Mouse (Mus musculus) heart, embryonic 11.5 days (tissue): Measurements from ENCODE around the gene Pafah1b3. TPM values are rescaled to one million over a fixed set of nuclear protein-coding genes. Genes with fewer than 3 reads are reported as not detected.

Experiments
- ATAC-seq: fragments of 200-750 bp; cut with Nextera tagmentation; replicated peaks from 2 replicates; pipeline ENCODE4 v1.8.0; 2017; ENCODE audit warnings: moderate library complexity; ENCODE audit not compliant: insufficient number of reproducible peaks, low FRiP score, low TSS enrichment
- H3K27ac ChIP-seq: fragments of 300-500 bp; sonication (generic); 2 replicates; pipeline ENCODE4 v1.5.1; 2014; ENCODE audit warnings: mild to moderate bottlenecking, low read depth, low read length
- H3K27me3 ChIP-seq: fragments of 300-500 bp; sonication (generic); 2 replicates; pipeline ENCODE4 v1.6.1; 2014; ENCODE audit warnings: mild to moderate bottlenecking, low read length, mixed read lengths; ENCODE audit not compliant: control insufficient read depth, insufficient read depth
- H3K36me3 ChIP-seq: fragments of 300-500 bp; sonication (generic); 2 replicates; pipeline ENCODE4 v1.6.1; 2014; ENCODE audit warnings: mild to moderate bottlenecking, low read length, moderate library complexity, mixed read lengths; ENCODE audit not compliant: control insufficient read depth, insufficient read depth
- H3K4me1 ChIP-seq: fragments of 300-500 bp; sonication (generic); 2 replicates; pipeline ENCODE4 v1.6.1; 2014; ENCODE audit warnings: low read length; ENCODE audit not compliant: control insufficient read depth, insufficient read depth
- H3K4me2 ChIP-seq: fragments of 300-500 bp; sonication (generic); 2 replicates; pipeline ENCODE4 v1.6.1; 2014; ENCODE audit warnings: mild to moderate bottlenecking, moderate library complexity
- H3K4me3 ChIP-seq: fragments of 300-500 bp; sonication (generic); 2 replicates; pipeline ENCODE4 v1.5.1; 2014; ENCODE audit warnings: low read depth, low read length
- H3K9ac ChIP-seq: fragments of 300-500 bp; sonication (generic); 2 replicates; pipeline ENCODE4 v1.6.1; 2014; ENCODE audit warnings: mild to moderate bottlenecking, low read depth, low read length, moderate library complexity
- H3K9me3 ChIP-seq: fragments of 300-500 bp; sonication (generic); replicated peaks from 2 replicates; pipeline ENCODE4 v1.6.1; 2016; ENCODE audit warnings: low read length; ENCODE audit not compliant: control insufficient read depth
- WGBS: fragments of 180-500 bp; shearing (Covaris S2); extraction: QIAGEN DNeasy Blood & Tissue Kit; methylation state at CpG from one replicate; pipeline ENCODE4 v1.1.7; 2014; ENCODE audit not compliant: insufficient replicate concordance; 5-methylcytosine and 5-hydroxymethylcytosine counted together
- polyA plus RNA-seq: library from polyadenylated mRNA; unstranded; fragments of >200 nt; fragmentation: Nextera tagmentation; extraction: Ambion mirVana; gene quantifications from 2 replicates; pipeline ENCODE4 v1.2.1, GENCODE M21; 2014

Pafah1b3 gene
- polyA plus RNA-seq, 1 experiment from 2014 or later = 141 TPM

GRCm38 (mm10) chr7:25246759-25247137, 51.0 kb downstream of the Pafah1b3 start:
- 46% methylated on average over 4 of the region's 4 CpGs for WGBS
- H3K4me3 ChIP-seq = peak overlapping the region; percentile 80
- H3K9me3 ChIP-seq = no peaks in the 10 kb centered on the region
- H3K27ac ChIP-seq = peak overlapping the region; percentile 99
- peak overlapping the region; percentile 99 for H3K9ac ChIP-seq
- ATAC-seq = no peak
- peaks cover 36% of the 10 kb centered on the region for H3K4me1 ChIP-seq
- H3K36me3 ChIP-seq = peaks cover 22% of the 10 kb centered on the region
- H3K27me3 ChIP-seq = no peaks in the 10 kb centered on the region
- H3K4me2 ChIP-seq = peak overlapping the region; percentile 98

GRCm38 (mm10) chr7:25246079-25246758, 51.6 kb downstream of the Pafah1b3 start:
- Histone ChIP-seq H3K4me2 (peak overlapping the region; percentile 98), H3K27ac (peak overlapping the region; percentile 99), H3K9ac (peak overlapping the region; percentile 99), H3K4me3 (peak overlapping the region; percentile 80), H3K9me3 (no peaks in the 10 kb centered on the region), H3K27me3 (no peaks in the 10 kb centered on the region), H3K4me1 (peaks cover 34% of the 10 kb centered on the region), H3K36me3 (peaks cover 22% of the 10 kb centered on the region)
- no peak for ATAC-seq
- WGBS = 61% methylated on average over 20 of the region's 20 CpGs

Other genes with a start within 250 kb of the Pafah1b3 start
- gene Grik5, start 225.6 kb downstream of the Pafah1b3 start, polyA plus RNA-seq = 5.7 and 8.1 TPM in 2 replicates
- gene Zfp574, start 225.4 kb downstream of the Pafah1b3 start, polyA plus RNA-seq = 14.9 and 15.7 TPM in 2 replicates
- gene Pou2f2, start 118.3 kb downstream of the Pafah1b3 start, polyA plus RNA-seq = 0.68 and 0.83 TPM in 2 replicates
- gene Dedd2, start 77.4 kb downstream of the Pafah1b3 start, polyA plus RNA-seq = 5.3 and 6.7 TPM in 2 replicates
- gene Zfp526, start 76.6 kb downstream of the Pafah1b3 start, polyA plus RNA-seq = 2.3 and 2.7 TPM in 2 replicates
- gene Gsk3a, start 60.1 kb downstream of the Pafah1b3 start, polyA plus RNA-seq = 10.4 and 11.6 TPM in 2 replicates
- 20.5 and 25.0 TPM in 2 replicates for gene Erf, start 47.2 kb downstream of the Pafah1b3 start, polyA plus RNA-seq
- 25.0 and 31.5 TPM in 2 replicates for gene Cic, start 30.3 kb downstream of the Pafah1b3 start, polyA plus RNA-seq
- 0.54 and 0.63 TPM in 2 replicates for gene Prr19, start 3.4 kb upstream of the Pafah1b3 start, polyA plus RNA-seq
- gene Tmem145, start 8.1 kb upstream of the Pafah1b3 start, polyA plus RNA-seq = 0.17 and 0.25 TPM in 2 replicates
- 6.2 and 6.9 TPM in 2 replicates for gene Megf8, start 19.2 kb upstream of the Pafah1b3 start, polyA plus RNA-seq
- gene Cnfn, start 71.7 kb upstream of the Pafah1b3 start, polyA plus RNA-seq = not detected in 2 replicates
- 1.6 and 2.1 TPM in 2 replicates for gene Lipe, start 100.7 kb upstream of the Pafah1b3 start, polyA plus RNA-seq
- not detected in 2 replicates for gene Cxcl17, start 114.9 kb upstream of the Pafah1b3 start, polyA plus RNA-seq
- 1.9 and 2.3 TPM in 2 replicates for gene Ceacam1, start 179.6 kb upstream of the Pafah1b3 start, polyA plus RNA-seq
- not detected in 2 replicates for gene Ceacam2, start 241.9 kb upstream of the Pafah1b3 start, polyA plus RNA-seq